Mouse (Mus musculus): ENCODE measurements around the gene Lancl3. TPM values are rescaled to one million over a fixed set of nuclear protein-coding genes. Genes with fewer than 3 reads are reported as not detected.

The Lancl3 gene
- 1 to 10 TPM; 4.7 to 5.5 TPM for total RNA-seq (2021)
- long read RNA-seq, experiment 1, partial matches to known transcripts = 0 of 1 reads
- long read RNA-seq, experiment 1, other reads (novel, unspliced or antisense) = 0 of 1 reads
- long read RNA-seq, experiment 2, partial matches to known transcripts = 0 of 1 reads
- long read RNA-seq, experiment 2, other reads (novel, unspliced or antisense) = 0 of 1 reads

DNA sequence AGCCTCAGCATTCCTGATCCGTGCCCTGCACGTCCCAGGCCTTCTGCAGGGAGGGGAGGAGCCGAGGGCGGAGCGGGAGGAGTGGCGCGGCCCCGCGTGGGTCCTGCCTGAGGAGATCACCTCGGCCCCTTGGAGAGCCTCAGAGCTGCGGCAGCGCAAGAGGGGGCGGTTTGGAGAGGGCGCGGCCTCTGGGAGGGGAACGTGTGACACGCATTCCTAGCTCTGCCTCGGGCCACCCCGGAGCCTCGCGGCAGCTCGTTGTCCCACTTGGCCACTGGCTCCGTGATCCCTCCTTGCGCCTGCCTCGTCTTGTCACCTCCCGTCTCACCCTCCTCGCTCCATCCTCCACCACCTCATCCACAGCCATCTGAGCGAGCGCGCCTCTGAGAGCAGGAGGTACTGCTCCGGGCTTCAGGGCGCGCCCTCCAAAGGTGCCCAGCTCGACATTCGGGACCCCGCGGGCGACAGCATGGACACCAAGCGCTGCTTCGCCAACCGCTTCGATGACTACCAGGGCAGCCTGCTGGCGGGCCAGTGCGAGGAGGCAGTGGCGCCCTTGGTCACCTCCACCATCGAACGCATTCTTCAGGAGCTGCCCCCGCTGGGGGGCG lies at the start of gene Lancl3:
Lancl3 (plus strand) TSS at position 142 of the 611 bp plus-strand sequence.
- peak in 1 of 2 experiments; percentile 4 for DNase-seq (ENCODE audit: low spot score in 2 of 2)
- intact Hi-C loops (cut with DNase I) = no loop called here

DNA sequence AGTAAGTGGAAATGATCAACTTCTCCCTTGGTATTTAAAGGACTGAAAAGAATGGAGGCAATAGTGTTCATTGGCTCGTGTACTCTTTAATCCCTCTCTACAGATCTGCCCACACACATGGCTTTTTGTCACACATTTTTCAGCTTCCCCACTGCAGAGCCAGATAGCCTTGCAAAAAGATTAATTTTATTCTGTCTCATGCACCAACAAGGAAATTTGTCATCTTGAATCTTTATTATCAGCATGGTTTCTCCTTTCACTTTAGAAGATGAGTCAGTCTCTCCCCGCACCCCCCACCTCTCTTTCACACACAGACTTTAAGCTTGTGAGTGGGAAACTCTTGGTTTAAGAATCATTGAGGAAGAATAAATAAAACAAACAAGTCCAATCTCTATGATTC lies 20.7 kb upstream of the Lancl3 start:
- no peak for DNase-seq (ENCODE audit: low spot score in 2 of 2)
- intact Hi-C loops (cut with DNase I) = no loop called here

DNA sequence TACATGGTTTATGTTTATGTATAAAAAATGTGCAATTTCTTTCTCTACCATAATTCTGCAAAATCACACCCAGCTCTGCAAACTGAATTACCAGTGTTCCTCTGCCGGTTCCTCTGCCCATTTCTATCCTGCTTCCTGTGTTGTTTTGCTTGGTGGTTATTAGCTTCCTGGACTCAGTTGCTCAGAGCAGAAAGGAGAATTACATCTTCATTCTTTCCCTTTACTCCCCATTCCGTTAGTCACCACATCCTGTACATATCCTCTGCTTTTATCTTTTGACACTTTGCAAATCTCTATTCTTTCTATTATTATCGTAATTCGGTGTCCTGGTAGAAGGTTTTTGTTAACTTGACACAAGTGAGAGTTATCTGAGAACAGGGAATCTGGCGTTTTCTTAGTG lies 18.1 kb upstream of the Lancl3 start:
- intact Hi-C loops (cut with DNase I) = no loop called here
- no peak for DNase-seq (ENCODE audit: low spot score in 2 of 2)

DNA sequence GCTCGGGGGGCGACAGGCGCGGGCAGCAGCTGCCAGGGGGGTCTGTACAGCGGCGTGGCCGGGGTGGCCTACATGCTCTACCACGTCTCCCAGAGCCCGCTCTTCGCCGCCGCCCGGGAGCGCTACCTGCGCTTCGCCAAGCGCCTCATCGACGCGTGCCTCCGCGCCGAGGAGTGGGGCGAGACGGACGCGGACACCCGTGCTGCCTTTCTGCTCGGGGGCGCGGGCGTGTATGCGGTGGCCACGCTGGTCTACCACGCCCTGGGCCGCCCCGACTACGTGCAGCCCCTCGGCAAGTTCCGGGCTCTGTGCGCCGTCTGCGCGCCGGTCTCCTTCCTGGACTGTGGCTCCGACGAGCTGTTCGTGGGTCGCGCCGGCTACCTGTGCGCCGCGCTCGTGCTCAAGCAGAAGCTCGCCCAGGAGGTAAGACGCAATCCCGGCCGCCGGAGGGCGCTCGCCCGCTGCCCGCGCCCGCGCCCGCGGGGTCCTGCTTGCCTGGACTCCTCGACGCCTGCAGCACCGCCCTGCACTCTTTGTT lies 747 bp downstream of the Lancl3 start:
- intact Hi-C loops (cut with DNase I) = no loop called here
- DNase-seq (ENCODE audit: low spot score in 2 of 2) = peak; percentile 13 to 26

DNA sequence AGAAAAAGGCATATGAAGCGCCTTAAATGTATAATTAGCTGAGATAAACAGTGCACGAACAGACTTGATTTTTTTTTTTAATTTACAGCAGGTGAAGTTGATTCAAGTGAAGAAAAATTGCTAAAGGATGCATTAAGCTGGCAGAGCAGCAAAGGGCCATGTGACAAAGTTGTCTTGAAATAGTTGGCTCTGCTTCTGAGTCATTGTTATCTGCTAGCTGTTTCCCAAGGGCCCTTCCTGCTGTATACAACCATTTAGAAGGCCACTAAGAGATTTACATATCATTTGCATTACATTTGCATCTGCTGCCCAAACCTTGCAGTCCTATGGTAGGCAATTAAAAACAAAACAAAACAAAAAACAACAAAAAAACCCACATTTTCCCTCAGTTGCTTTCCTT lies 2.3 kb downstream of the Lancl3 start:
- no peak for DNase-seq (ENCODE audit: low spot score in 2 of 2)
- intact Hi-C loops (cut with DNase I) = no loop called here

DNA sequence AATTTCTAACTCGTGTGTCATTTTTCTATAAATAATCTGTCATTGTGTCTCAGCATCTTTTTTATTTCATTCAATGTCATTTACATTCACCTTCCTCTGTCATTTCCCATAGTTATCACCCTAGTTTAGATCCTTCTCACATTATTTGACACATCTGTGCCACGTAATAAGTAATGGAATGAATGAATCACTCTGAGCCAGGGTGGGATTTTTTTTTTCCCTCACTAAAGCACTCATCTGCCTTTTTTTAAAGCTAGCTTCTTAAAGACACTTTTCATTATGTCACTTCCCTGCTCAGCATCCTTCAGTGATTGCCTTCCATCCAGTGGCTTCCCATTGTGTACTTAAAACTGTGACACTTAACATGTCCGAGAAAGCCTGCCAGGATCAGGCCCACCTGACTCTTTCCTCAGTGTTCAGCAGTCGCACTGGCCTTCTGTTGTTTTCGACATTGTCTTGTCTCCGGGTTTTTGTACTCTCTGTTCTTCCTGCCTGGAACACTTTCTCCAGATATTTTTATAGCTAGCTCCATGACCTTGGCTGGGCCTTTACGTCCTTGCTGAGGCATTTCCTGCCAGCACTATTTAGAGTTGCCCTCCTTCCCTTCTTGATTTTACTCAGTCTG lies 3.2 kb downstream of the Lancl3 start:
- no peak for DNase-seq (ENCODE audit: low spot score in 2 of 2)
- intact Hi-C loops (cut with DNase I) = no loop called here

DNA sequence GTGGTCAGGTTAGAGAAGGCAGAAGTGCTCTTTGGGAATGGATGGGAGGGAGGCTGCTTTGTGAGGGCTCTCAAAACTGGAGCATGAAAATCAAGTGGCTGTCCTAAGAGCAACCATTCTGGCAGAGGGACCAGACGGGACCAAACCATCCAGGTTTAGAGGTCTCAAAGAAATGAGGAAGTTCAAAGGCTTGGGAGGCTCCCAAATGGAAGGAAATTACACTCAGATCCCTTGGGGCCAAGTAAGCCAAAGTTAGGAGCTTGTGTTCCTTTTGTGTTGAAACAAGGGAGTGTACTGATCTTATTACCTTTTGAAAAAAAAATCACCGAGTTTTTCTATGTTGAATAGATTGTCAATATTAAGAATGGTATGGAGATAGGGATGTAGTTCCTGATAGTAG lies 5.4 kb downstream of the Lancl3 start:
- no peak for DNase-seq (ENCODE audit: low spot score in 2 of 2)
- intact Hi-C loops (cut with DNase I) = no loop called here

DNA sequence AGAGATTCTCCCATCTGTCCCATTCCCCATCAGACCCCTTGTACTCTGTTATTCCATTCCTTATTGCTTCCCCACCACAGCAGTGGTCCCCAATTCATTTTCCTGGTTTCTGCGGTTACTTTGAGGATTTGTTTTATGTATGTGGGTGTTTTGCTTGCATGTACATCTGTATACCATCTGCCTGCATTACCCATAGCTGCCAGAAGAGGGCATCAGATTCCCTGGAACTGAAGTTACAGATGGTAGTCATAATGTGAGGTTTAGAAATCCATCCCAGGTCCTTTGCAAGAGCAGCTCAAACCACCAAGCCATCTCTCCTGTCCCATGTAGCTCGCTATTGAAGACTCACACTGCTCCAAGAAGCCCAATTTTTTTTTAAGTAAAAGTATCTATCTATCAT lies 16.5 kb downstream of the Lancl3 start:
- DNase-seq (ENCODE audit: low spot score in 2 of 2) = no peak
- intact Hi-C loops (cut with DNase I) = no loop called here

DNA sequence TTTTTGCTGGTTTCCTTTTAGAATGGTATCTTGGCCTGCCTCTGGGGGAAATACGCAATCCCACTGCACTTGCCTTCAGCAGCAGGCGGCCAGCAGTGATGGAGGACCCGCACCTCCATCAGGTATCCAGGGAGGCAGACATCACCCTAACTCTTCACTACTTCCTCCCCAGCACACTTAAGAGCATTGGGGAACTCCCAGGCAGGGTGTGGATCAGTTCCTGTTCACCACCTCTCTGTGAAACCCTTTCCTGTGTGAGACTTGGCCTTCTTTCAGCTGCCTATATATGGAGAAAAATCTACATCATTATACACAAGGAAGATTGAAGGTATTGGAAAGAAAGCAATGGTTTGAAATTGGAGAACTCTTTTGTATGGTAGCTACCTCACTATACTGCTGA lies 19.9 kb downstream of the Lancl3 start:
- DNase-seq (ENCODE audit: low spot score in 2 of 2) = no peak
- intact Hi-C loops (cut with DNase I) = no loop called here

DNA sequence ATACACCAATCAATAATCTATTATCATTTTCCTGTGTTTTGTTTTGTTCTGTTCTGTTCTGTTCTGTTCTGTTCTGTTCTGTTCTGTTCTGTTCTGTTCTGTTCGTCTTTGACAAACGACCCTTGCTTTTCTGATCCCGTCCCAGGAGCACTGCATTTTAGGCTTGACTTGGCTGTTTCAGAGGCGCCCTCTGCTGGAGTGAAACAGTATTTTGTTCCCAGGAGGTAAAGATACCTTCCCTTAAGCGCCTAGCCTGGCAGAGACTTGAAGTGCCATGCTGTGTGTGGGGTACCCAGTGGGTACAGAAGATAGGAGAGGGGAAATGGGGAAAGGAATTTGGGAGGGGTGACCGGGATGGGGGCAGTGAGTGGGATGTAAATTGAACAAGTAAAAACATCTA lies 21.5 kb downstream of the Lancl3 start:
- intact Hi-C loops (cut with DNase I) = no loop called here
- DNase-seq (ENCODE audit: low spot score in 2 of 2) = peak in 1 of 2 experiments; percentile 50

DNA sequence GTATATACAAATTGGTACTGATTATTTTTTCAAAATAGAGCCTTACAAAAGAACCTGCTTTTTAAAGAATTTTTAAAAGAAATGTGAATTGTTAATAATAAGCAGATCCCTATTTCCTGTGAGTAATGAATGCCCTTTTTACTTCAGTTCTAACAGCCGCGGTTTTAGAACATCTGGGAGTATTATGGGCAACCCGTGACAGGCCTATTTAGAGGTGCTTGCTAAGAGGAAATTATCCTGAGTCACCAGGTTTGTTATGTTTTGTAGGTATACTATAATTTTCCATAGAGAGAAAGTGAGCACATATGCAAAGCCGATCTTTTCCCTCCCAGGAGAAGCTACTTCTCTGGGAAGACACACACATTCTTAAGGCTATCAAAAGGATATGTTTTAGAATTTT lies 22.0 kb downstream of the Lancl3 start:
- DNase-seq (ENCODE audit: low spot score in 2 of 2) = no peak
- intact Hi-C loops (cut with DNase I) = no loop called here

DNA sequence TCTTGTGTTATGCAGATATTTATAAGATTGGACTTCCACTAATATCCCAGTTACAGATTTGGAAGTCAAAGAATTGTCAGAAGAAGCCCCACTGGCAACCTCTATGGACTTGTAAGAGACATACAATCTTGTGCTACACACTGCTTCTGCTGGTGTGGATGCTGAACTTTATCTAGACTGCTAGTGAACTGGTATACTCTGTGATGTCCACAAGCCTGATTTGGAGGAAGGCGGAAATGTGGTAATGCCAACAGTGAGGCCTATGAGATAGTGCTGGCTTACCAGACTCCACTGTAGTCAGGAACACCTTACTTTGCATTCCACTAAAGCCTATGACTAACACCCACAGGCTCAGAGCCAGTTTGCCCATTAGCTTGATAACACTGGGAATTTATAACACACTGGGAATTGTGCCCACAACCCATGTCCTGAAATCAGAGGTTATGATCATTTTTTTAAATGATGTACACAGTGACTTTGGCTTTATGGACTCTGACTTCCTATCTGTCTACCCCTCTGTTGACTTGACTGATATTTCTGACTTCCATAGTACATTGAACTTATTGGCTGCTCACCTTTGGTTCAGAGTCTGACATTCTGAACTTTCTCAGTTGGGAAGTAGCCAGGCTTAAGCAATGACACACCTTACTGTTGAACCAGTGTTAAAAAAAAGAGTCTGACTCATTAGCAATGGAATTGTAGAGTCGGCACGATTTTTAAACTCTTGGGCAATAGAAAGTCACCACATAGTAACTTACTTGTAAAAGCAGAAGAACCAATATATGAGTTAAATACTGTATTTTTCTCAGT lies 22.9 kb downstream of the Lancl3 start:
- intact Hi-C loops (cut with DNase I) = no loop called here
- no peak for DNase-seq (ENCODE audit: low spot score in 2 of 2)

DNA sequence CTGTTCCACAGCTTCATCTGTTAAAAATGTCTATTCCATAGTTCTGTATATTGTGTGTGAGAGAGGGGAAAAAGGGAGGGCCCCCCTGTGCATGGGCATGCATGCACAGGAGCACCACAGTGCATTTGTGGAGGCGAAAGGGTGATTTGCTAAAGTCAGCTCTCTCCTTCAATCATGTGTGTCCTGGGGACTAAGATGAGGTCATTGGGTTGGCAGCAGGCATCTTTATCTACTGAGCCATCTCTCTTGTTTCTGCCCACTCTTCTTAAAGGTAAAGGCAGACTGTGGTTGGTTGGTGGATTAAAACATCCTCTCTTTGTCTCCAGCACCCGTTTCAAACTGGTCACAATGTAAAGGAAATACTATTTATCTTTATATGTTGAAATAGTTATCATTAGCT lies 27.4 kb downstream of the Lancl3 start:
- DNase-seq (ENCODE audit: low spot score in 2 of 2) = no peak
- intact Hi-C loops (cut with DNase I) = no loop called here

DNA sequence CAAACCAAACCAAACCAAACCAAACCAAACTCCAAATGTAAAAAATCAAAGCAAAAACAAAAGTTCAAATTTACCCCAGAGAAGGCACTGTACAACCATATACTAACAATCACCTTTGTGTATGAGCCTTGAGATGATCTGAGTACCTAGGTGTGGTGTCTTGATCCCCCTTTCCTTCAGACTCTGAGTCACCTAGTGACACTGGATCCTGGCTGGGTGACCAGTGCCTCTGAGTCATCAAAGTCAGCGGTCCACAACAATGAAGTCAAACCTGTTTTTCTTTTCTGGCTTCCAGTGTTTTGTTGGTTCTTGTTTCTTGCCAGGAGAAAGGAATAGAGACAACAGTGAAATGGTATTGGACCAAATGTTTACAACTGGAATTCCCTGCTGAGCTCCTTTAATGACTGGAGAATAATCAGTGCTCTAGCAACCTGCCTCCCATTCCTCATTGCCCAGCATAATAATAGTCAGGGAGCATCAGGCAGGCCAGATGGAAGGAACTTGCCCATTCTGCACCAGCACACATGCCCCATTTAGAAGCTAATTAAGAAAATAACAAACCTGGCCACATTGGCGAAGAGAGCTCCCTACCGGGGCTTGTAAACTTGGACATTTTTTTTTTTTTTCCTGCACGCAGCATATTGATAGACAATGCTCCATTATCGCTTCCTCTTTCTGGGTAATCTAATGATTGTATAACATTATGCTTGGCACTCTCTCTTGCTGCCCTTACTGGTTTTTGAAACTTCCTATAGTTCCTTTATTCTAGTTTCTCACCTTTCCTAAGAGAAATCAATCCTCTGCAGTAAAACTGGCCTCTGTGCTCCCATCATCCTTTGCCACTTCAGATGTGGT lies 41.3 kb downstream of the Lancl3 start:
- no peak for DNase-seq (ENCODE audit: low spot score in 2 of 2)
- intact Hi-C loops (cut with DNase I) = no loop called here

DNA sequence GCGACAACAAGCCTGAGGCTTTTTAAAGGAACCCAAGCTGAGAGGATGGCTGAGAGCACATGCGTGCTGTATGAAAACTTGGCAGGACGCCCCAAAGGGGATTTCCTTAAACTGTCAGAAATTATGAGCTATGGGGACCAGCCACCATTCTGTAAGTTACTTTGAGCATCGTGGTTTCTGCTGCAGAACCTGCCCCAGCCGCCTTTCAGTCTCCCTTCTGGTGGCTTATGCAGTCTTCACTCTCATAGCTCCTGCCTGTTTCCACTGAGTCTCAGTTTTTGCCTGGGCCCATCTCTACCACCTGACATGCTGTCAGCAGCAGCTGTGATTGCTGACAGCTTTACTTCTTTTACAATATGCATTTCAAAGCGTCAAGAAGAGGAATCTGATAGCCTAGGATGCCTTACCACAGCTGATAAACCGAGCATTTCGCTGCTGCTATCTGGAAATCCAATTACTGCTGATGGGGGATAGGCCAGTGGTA lies 43.7 kb downstream of the Lancl3 start:
- intact Hi-C loops (cut with DNase I) = no loop called here
- DNase-seq (ENCODE audit: low spot score in 2 of 2) = peak; percentile 14 to 36

DNA sequence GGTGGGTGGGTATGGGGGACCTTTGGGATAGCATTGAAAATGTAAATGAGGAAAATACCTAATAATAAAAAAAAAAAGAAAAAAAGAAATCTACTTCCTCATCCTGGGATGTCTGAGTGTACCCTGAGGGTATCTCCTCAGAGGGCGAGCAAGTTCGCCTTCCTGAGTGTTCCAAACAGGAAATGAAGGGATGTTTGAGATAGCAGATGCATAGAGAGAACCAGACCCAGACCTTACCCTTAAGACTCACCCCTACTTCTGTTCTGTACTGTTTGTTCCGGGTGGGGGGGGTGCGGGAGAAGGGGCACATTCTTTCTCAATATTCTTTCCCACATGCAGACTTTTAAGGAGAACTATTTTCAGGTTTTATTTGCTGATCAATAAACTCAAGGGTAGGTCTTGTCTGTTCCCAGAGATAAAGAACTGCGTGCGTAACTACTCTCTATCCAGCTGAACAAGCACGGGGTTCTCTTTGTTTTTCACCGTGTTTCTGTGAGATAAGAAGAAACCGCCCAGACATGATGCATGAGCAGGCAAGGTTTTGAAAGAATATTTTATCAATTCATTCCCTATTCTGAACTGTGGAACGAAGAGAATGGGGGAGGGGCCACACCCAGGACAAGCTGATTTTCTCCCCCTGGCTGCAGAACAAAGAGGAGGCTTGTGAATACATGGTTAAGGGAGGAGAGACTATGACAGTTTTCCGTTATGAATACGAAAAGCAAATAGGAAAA lies 45.1 kb downstream of the Lancl3 start:
- no peak for DNase-seq (ENCODE audit: low spot score in 2 of 2)

DNA sequence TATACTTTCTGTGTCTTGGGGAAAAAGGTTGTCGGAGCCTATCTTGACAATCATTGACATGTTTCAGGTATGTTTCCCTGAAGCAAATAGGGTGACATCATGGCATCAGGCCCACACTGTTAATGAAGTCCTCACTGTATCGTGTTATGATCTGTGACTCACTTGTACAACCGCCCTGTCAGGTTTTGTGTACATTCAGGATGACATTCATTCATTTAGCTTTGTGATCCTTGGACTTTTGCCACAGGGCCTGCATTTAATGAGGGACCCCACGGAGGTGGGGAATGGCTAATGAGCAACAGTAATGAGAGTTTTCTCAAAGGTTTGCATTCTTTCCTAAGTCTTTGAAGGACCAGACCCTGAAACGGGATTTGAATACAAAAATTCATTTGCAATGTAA lies 49.2 kb downstream of the Lancl3 start:
- intact Hi-C loops (cut with DNase I) = no loop called here
- DNase-seq (ENCODE audit: low spot score in 2 of 2) = no peak

More for the DNA sequence above, 45.1 kb downstream of the Lancl3 start:
- intact Hi-C loops (cut with DNase I) = no loop called here

DNA sequence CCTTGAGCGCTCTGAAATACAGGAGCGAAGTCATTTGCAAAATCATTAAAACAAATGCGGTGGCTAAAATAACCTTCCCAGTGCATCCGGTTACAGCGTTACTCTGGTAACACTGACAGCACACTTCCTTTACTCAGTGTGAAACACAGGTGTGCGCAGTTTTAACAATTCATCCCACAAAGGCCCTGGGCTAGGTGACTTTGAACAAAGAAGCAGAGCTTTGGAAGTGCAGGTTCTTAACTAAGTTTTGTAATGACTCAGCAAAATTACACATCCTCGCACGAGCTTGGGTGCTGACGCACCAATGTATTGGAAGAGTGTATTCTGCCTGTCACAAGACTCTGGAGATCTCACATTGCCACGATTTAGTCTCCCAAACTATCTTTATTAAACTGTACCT lies 54.3 kb downstream of the Lancl3 start:
- no peak for DNase-seq (ENCODE audit: low spot score in 2 of 2)
- intact Hi-C loops (cut with DNase I) = no loop called here
